Mouse (Mus musculus): ENCODE measurements around the gene Pilrb1. TPM values are rescaled to one million over a fixed set of nuclear protein-coding genes. Genes with fewer than 3 reads are reported as not detected.

Gene Pilrb1
- polyA plus RNA-seq, 1 experiment from 2014 or later, result 0.19 TPM

GRCm38 (mm10) chr5:137826421-137826820 lies 31.5 kb downstream of the Pilrb1 start:
- Histone ChIP-seq H3K27me3 (no peaks in the 10 kb centered on the region), H3K27ac (replicated peaks) (no peak overlapping the region), H3K9me3 (replicated peaks) (no peaks in the 10 kb centered on the region), H3K36me3 (no peaks in the 10 kb centered on the region), H3K4me2 (replicated peaks) (no peak overlapping the region), H3K4me1 (no peaks in the 10 kb centered on the region), H3K9ac (no peak overlapping the region), H3K4me3 (replicated peaks) (no peak overlapping the region)
- ATAC-seq (ENCODE audit: insufficient number of reproducible peaks, low FRiP score, low TSS enrichment, low read depth), result no peak
- 55% methylated on average over 7 of the region's 7 CpGs for WGBS

- Histone ChIP-seq H3K36me3 (no peaks in the 10 kb centered on the region), H3K9me3 (replicated peaks) (no peaks in the 10 kb centered on the region), H3K9ac (no peak overlapping the region), H3K4me3 (replicated peaks) (no peak overlapping the region), H3K4me2 (replicated peaks) (no peak overlapping the region), H3K27ac (replicated peaks) (no peak overlapping the region), H3K4me1 (no peaks in the 10 kb centered on the region), H3K27me3 (no peaks in the 10 kb centered on the region)
- WGBS, result 85% methylated on average over 2 of the region's 2 CpGs
- no peak for ATAC-seq (ENCODE audit: insufficient number of reproducible peaks, low FRiP score, low TSS enrichment, low read depth)
Measured at GRCm38 (mm10) chr5:137825971-137826370, 31.9 kb downstream of the Pilrb1 start.

GRCm38 (mm10) chr5:137825030-137825429 lies 32.9 kb downstream of the Pilrb1 start:
- Histone ChIP-seq H3K27me3 (no peaks in the 10 kb centered on the region), H3K4me3 (replicated peaks) (no peak overlapping the region), H3K4me1 (no peaks in the 10 kb centered on the region), H3K27ac (replicated peaks) (no peak overlapping the region), H3K4me2 (replicated peaks) (no peak overlapping the region), H3K9ac (no peak overlapping the region), H3K36me3 (no peaks in the 10 kb centered on the region), H3K9me3 (replicated peaks) (no peaks in the 10 kb centered on the region)
- no peak for ATAC-seq (ENCODE audit: insufficient number of reproducible peaks, low FRiP score, low TSS enrichment, low read depth)
- WGBS, result 85% methylated on average over 3 of the region's 3 CpGs

GRCm38 (mm10) chr5:137823455-137824045 lies 34.4 kb downstream of the Pilrb1 start:
- no peaks in the 10 kb centered on the region for H3K27me3 ChIP-seq
- 87% methylated on average over 6 of the region's 6 CpGs for WGBS
- no peak overlapping the region for H3K9ac ChIP-seq
- no peaks in the 10 kb centered on the region for H3K36me3 ChIP-seq
- no peak overlapping the region for H3K27ac ChIP-seq (replicated peaks)
- no peaks in the 10 kb centered on the region for H3K9me3 ChIP-seq (replicated peaks)
- H3K4me2 ChIP-seq (replicated peaks), result no peak overlapping the region
- no peaks in the 10 kb centered on the region for H3K4me1 ChIP-seq
- H3K4me3 ChIP-seq (replicated peaks), result no peak overlapping the region
- ATAC-seq (ENCODE audit: insufficient number of reproducible peaks, low FRiP score, low TSS enrichment, low read depth), result no peak

GRCm38 (mm10) chr5:137822602-137823001 lies 35.3 kb downstream of the Pilrb1 start:
- Histone ChIP-seq H3K9ac (no peak overlapping the region), H3K27me3 (no peaks in the 10 kb centered on the region), H3K4me3 (replicated peaks) (no peak overlapping the region), H3K4me2 (replicated peaks) (no peak overlapping the region), H3K27ac (replicated peaks) (no peak overlapping the region), H3K9me3 (replicated peaks) (no peaks in the 10 kb centered on the region), H3K4me1 (no peaks in the 10 kb centered on the region), H3K36me3 (no peaks in the 10 kb centered on the region)
- 62% methylated on average over 1 of the region's 1 CpGs for WGBS
- ATAC-seq (ENCODE audit: insufficient number of reproducible peaks, low FRiP score, low TSS enrichment, low read depth), result no peak

- H3K4me1 ChIP-seq, result no peaks in the 10 kb centered on the region
- no peaks in the 10 kb centered on the region for H3K36me3 ChIP-seq
- no peak overlapping the region for H3K4me2 ChIP-seq (replicated peaks)
- 64% methylated on average over 4 of the region's 4 CpGs for WGBS
- H3K4me3 ChIP-seq (replicated peaks), result no peak overlapping the region
- no peak overlapping the region for H3K27ac ChIP-seq (replicated peaks)
- no peaks in the 10 kb centered on the region for H3K9me3 ChIP-seq (replicated peaks)
- no peak overlapping the region for H3K9ac ChIP-seq
- H3K27me3 ChIP-seq, result no peaks in the 10 kb centered on the region
- ATAC-seq (ENCODE audit: insufficient number of reproducible peaks, low FRiP score, low TSS enrichment, low read depth), result no peak
Measured at GRCm38 (mm10) chr5:137822126-137822525, 35.8 kb downstream of the Pilrb1 start.

- 59% methylated on average over 4 of the region's 4 CpGs for WGBS
- H3K9me3 ChIP-seq (replicated peaks), result no peaks in the 10 kb centered on the region
- ATAC-seq (ENCODE audit: insufficient number of reproducible peaks, low FRiP score, low TSS enrichment, low read depth), result no peak
- H3K36me3 ChIP-seq, result no peaks in the 10 kb centered on the region
- H3K27ac ChIP-seq (replicated peaks), result no peak overlapping the region
- no peaks in the 10 kb centered on the region for H3K27me3 ChIP-seq
- H3K9ac ChIP-seq, result no peak overlapping the region
- H3K4me2 ChIP-seq (replicated peaks), result no peak overlapping the region
- no peak overlapping the region for H3K4me3 ChIP-seq (replicated peaks)
- no peaks in the 10 kb centered on the region for H3K4me1 ChIP-seq
Measured at GRCm38 (mm10) chr5:137817466-137818222, 40.3 kb downstream of the Pilrb1 start.

GRCm38 (mm10) chr5:137808316-137808715 lies 49.6 kb downstream of the Pilrb1 start:
- no peak overlapping the region for H3K9ac ChIP-seq
- WGBS, result 88% methylated on average over 5 of the region's 5 CpGs
- no peak for ATAC-seq (ENCODE audit: insufficient number of reproducible peaks, low FRiP score, low TSS enrichment, low read depth)
- no peak overlapping the region for H3K4me3 ChIP-seq (replicated peaks)
- no peaks in the 10 kb centered on the region for H3K4me1 ChIP-seq
- no peak overlapping the region for H3K4me2 ChIP-seq (replicated peaks)
- H3K27me3 ChIP-seq, result no peaks in the 10 kb centered on the region
- H3K9me3 ChIP-seq (replicated peaks), result no peaks in the 10 kb centered on the region
- peaks cover 3% of the 10 kb centered on the region; the same call in 1 of the 2 replicates for H3K36me3 ChIP-seq
- H3K27ac ChIP-seq (replicated peaks), result no peak overlapping the region

- Histone ChIP-seq H3K9me3 (replicated peaks) (no peaks in the 10 kb centered on the region), H3K27ac (replicated peaks) (no peak overlapping the region), H3K36me3 (peaks cover 3% of the 10 kb centered on the region; the same call in 1 of the 2 replicates), H3K27me3 (no peaks in the 10 kb centered on the region), H3K9ac (no peak overlapping the region), H3K4me3 (replicated peaks) (no peak overlapping the region), H3K4me1 (no peaks in the 10 kb centered on the region), H3K4me2 (replicated peaks) (no peak overlapping the region)
- WGBS, result 66% methylated on average over 1 of the region's 1 CpGs
- ATAC-seq (ENCODE audit: insufficient number of reproducible peaks, low FRiP score, low TSS enrichment, low read depth), result no peak
Measured at GRCm38 (mm10) chr5:137806158-137806557, 51.7 kb downstream of the Pilrb1 start.

Other genes starting within 250 kb of the Pilrb1 start
- 261 and 273 TPM in 2 replicates for gene Pcolce, start 244.3 kb downstream of the Pilrb1 start, polyA plus RNA-seq (2015; fragmentation: Nextera tagmentation; extraction: Ambion mirVana)
- 0.25 and 0.26 TPM in 2 replicates for gene Fbxo24, start 229.1 kb downstream of the Pilrb1 start, polyA plus RNA-seq (2015; fragmentation: Nextera tagmentation; extraction: Ambion mirVana)
- 37.2 and 48.9 TPM in 2 replicates for gene Lrch4, start 229.0 kb downstream of the Pilrb1 start, polyA plus RNA-seq (2015; fragmentation: Nextera tagmentation; extraction: Ambion mirVana)
- 12.7 and 13.1 TPM in 2 replicates for gene Gm20605, start 228.9 kb downstream of the Pilrb1 start, polyA plus RNA-seq (2015; fragmentation: Nextera tagmentation; extraction: Ambion mirVana)
- gene Sap25, start 216.8 kb downstream of the Pilrb1 start, polyA plus RNA-seq (2015; fragmentation: Nextera tagmentation; extraction: Ambion mirVana), result 10.1 and 10.2 TPM in 2 replicates
- 0.16 and 0.28 TPM in 2 replicates for gene Irs3, start 212.4 kb downstream of the Pilrb1 start, polyA plus RNA-seq (2015; fragmentation: Nextera tagmentation; extraction: Ambion mirVana)
- gene Agfg2, start 173.4 kb downstream of the Pilrb1 start, polyA plus RNA-seq (2015; fragmentation: Nextera tagmentation; extraction: Ambion mirVana), result 16.5 and 18.1 TPM in 2 replicates
- gene Nyap1, start 116.5 kb downstream of the Pilrb1 start, polyA plus RNA-seq (2015; fragmentation: Nextera tagmentation; extraction: Ambion mirVana), result 4.6 and 4.7 TPM in 2 replicates
- gene Tsc22d4, start 112.4 kb downstream of the Pilrb1 start, polyA plus RNA-seq (2015; fragmentation: Nextera tagmentation; extraction: Ambion mirVana), result 167 and 175 TPM in 2 replicates
- 34.5 and 39.9 TPM in 2 replicates for gene Ppp1r35, start 79.3 kb downstream of the Pilrb1 start, polyA plus RNA-seq (2015; fragmentation: Nextera tagmentation; extraction: Ambion mirVana)
- 12.4 and 13.7 TPM in 2 replicates for gene Mepce, start 70.5 kb downstream of the Pilrb1 start, polyA plus RNA-seq (2015; fragmentation: Nextera tagmentation; extraction: Ambion mirVana)
- 22.4 and 26.1 TPM in 2 replicates for gene Zcwpw1, start 70.3 kb downstream of the Pilrb1 start, polyA plus RNA-seq (2015; fragmentation: Nextera tagmentation; extraction: Ambion mirVana)
- 0.68 and 1.5 TPM in 2 replicates for gene Pilra, start 21.8 kb downstream of the Pilrb1 start, polyA plus RNA-seq (2015; fragmentation: Nextera tagmentation; extraction: Ambion mirVana)
- gene Pilrb2, start 13.7 kb upstream of the Pilrb1 start, polyA plus RNA-seq (2015; fragmentation: Nextera tagmentation; extraction: Ambion mirVana), result 0.39 and 1.2 TPM in 2 replicates
- 0.17 and 0.33 TPM in 2 replicates for gene Cyp3a13, start 63.5 kb upstream of the Pilrb1 start, polyA plus RNA-seq (2015; fragmentation: Nextera tagmentation; extraction: Ambion mirVana)
- gene Gjc3, start 105.0 kb upstream of the Pilrb1 start, polyA plus RNA-seq (2015; fragmentation: Nextera tagmentation; extraction: Ambion mirVana), result 0.92 and 1.2 TPM in 2 replicates
- gene Azgp1, start 123.4 kb upstream of the Pilrb1 start, polyA plus RNA-seq (2015; fragmentation: Nextera tagmentation; extraction: Ambion mirVana), result 0.17 TPM in 1 of 2 replicates, not detected in the other
- gene Smok3a, start 163.2 kb upstream of the Pilrb1 start, polyA plus RNA-seq (2015; fragmentation: Nextera tagmentation; extraction: Ambion mirVana), result not detected in 2 replicates
- gene Smok3b, start 163.3 kb upstream of the Pilrb1 start, polyA plus RNA-seq (2015; fragmentation: Nextera tagmentation; extraction: Ambion mirVana), result not detected in 2 replicates
- gene Smok3c, start 195.1 kb upstream of the Pilrb1 start, polyA plus RNA-seq (2015; fragmentation: Nextera tagmentation; extraction: Ambion mirVana), result not detected in 2 replicates
- 16.5 and 17.8 TPM in 2 replicates for gene Zkscan1, start 227.0 kb upstream of the Pilrb1 start, polyA plus RNA-seq (2015; fragmentation: Nextera tagmentation; extraction: Ambion mirVana)